Mouse (Mus musculus) intestine, embryonic 16.5 days (tissue): ENCODE data around the gene Nlgn1. TPM values are rescaled to one million over a fixed set of nuclear protein-coding genes. Genes with fewer than 3 reads are reported as not detected.
A peak's percentile ranks its signal among the peaks of the same experiment; 100 is the strongest.

Experiments used
- ATAC-seq: fragments of 200-750 bp; cut with Nextera tagmentation; 2 replicates; pipeline ENCODE4 v1.8.0; 2017; ENCODE audit warnings: moderate TSS enrichment, moderate library complexity
- H3K27ac ChIP-seq: fragments of 300-500 bp; sonication (generic); 2 replicates; pipeline ENCODE4 v1.5.1; 2014; ENCODE audit warnings: mild to moderate bottlenecking, low read length
- H3K27me3 ChIP-seq: fragments of 300-500 bp; sonication (generic); replicated peaks from 2 replicates; pipeline ENCODE4 v1.6.1; 2014; ENCODE audit warnings: low read length, control low read depth, mixed read lengths; ENCODE audit not compliant: control insufficient read depth, insufficient read depth
- H3K36me3 ChIP-seq: fragments of 300-500 bp; sonication (generic); 2 replicates; pipeline ENCODE4 v1.6.1; 2014; ENCODE audit warnings: low read length, control low read depth; ENCODE audit not compliant: control insufficient read depth, insufficient read depth
- H3K4me1 ChIP-seq: fragments of 300-500 bp; sonication (generic); 2 replicates; pipeline ENCODE4 v1.6.1; 2014; ENCODE audit warnings: low read length, control low read depth, mixed read lengths; ENCODE audit not compliant: control insufficient read depth, insufficient read depth
- H3K4me2 ChIP-seq: fragments of 300-500 bp; sonication (generic); 2 replicates; pipeline ENCODE4 v1.6.1; 2014; ENCODE audit warnings: low read depth, low read length, control low read depth
- H3K4me3 ChIP-seq: fragments of 300-500 bp; sonication (generic); 2 replicates; pipeline ENCODE4 v1.5.1; 2014; ENCODE audit warnings: mild to moderate bottlenecking, low read length
- H3K9ac ChIP-seq: fragments of 300-500 bp; sonication (generic); 2 replicates; pipeline ENCODE4 v1.6.1; 2014; ENCODE audit warnings: low read depth, low read length
- H3K9me3 ChIP-seq: fragments of 300-500 bp; sonication (generic); 2 replicates; pipeline ENCODE4 v1.6.1; 2016; ENCODE audit warnings: low read length, control low read depth; ENCODE audit not compliant: control insufficient read depth
- WGBS: fragments of 180-500 bp; shearing (Covaris S2); extraction: QIAGEN DNeasy Blood & Tissue Kit; methylation state at CpG from one replicate; pipeline ENCODE4 v1.1.7; 2014; 5-methylcytosine and 5-hydroxymethylcytosine counted together
- polyA plus RNA-seq: library from polyadenylated mRNA; unstranded; fragments of >200 nt; fragmentation: Nextera tagmentation; extraction: Ambion mirVana; gene quantifications from 2 replicates; pipeline ENCODE4 v1.2.1, GENCODE M21; 2015

Nlgn1 gene
- polyA plus RNA-seq: 1.2 and 1.6 TPM in 2 replicates

GRCm38 (mm10) chr3:26332400-26333238, at the start of gene Nlgn1:
Gene Nlgn1, minus strand, starts transcription at chr3:26332460.
- H3K9me3 ChIP-seq: no peaks in the 10 kb centered on the region
- H3K36me3 ChIP-seq: no peaks in the 10 kb centered on the region
- H3K4me3 ChIP-seq: peak within 1 kb of the TSS; percentile 56
- H3K9ac ChIP-seq: peak within 1 kb of the TSS; percentile 62
- H3K4me1 ChIP-seq: peaks cover 4% of the 10 kb centered on the region; the same call in 1 of the 2 replicates
- H3K27ac ChIP-seq: no peak within 1 kb of the TSS
- peaks cover 23% of the 10 kb centered on the region for H3K27me3 ChIP-seq
- no peak for ATAC-seq
- peak within 1 kb of the TSS; percentile 87 for H3K4me2 ChIP-seq
- WGBS: 2% methylated on average over 14 of the region's 14 CpGs

GRCm38 (mm10) chr3:26378272-26378671, 46.0 kb upstream of the Nlgn1 start:
- no peaks in the 10 kb centered on the region for H3K27me3 ChIP-seq
- H3K9me3 ChIP-seq: no peaks in the 10 kb centered on the region
- H3K27ac ChIP-seq: no peak overlapping the region
- no peak overlapping the region for H3K4me2 ChIP-seq
- no peaks in the 10 kb centered on the region for H3K36me3 ChIP-seq
- ATAC-seq: no peak
- no peak overlapping the region for H3K9ac ChIP-seq
- H3K4me1 ChIP-seq: no peaks in the 10 kb centered on the region
- WGBS: 70% methylated on average over 2 of the region's 2 CpGs
- no peak overlapping the region for H3K4me3 ChIP-seq

GRCm38 (mm10) chr3:26355082-26355481, 22.8 kb upstream of the Nlgn1 start:
- Histone ChIP-seq H3K9ac (no peak overlapping the region), H3K9me3 (no peaks in the 10 kb centered on the region), H3K36me3 (no peaks in the 10 kb centered on the region), H3K4me1 (no peaks in the 10 kb centered on the region), H3K4me2 (no peak overlapping the region), H3K27ac (no peak overlapping the region), H3K27me3 (no peaks in the 10 kb centered on the region), H3K4me3 (no peak overlapping the region)
- no peak for ATAC-seq
- 84% methylated on average over 5 of the region's 5 CpGs for WGBS

GRCm38 (mm10) chr3:26354483-26355030, 22.3 kb upstream of the Nlgn1 start:
- 75% methylated on average over 5 of the region's 5 CpGs for WGBS
- no peak for ATAC-seq

GRCm38 (mm10) chr3:26337495-26337894, 5.2 kb upstream of the Nlgn1 start:
- H3K4me3 ChIP-seq: no peak overlapping the region
- H3K4me2 ChIP-seq: no peak overlapping the region
- ATAC-seq: no peak
- no peak overlapping the region for H3K9ac ChIP-seq
- no peak overlapping the region for H3K27ac ChIP-seq
- no peaks in the 10 kb centered on the region for H3K36me3 ChIP-seq
- H3K9me3 ChIP-seq: no peaks in the 10 kb centered on the region
- WGBS: 63% methylated on average over 2 of the region's 2 CpGs
- peaks cover 13% of the 10 kb centered on the region for H3K27me3 ChIP-seq
- no peaks in the 10 kb centered on the region for H3K4me1 ChIP-seq

More at GRCm38 (mm10) chr3:26354483-26355030, 22.3 kb upstream of the Nlgn1 start:
- Histone ChIP-seq H3K4me3 (no peak overlapping the region), H3K9me3 (no peaks in the 10 kb centered on the region), H3K4me1 (no peaks in the 10 kb centered on the region), H3K4me2 (no peak overlapping the region), H3K27ac (no peak overlapping the region), H3K36me3 (no peaks in the 10 kb centered on the region), H3K27me3 (no peaks in the 10 kb centered on the region), H3K9ac (no peak overlapping the region)

- Histone ChIP-seq H3K27ac (no peak overlapping the region), H3K36me3 (no peaks in the 10 kb centered on the region), H3K9ac (peak overlapping the region; percentile 62), H3K27me3 (peaks cover 23% of the 10 kb centered on the region), H3K4me1 (peaks cover 4% of the 10 kb centered on the region; the same call in 1 of the 2 replicates), H3K4me2 (peak overlapping the region; percentile 87), H3K9me3 (no peaks in the 10 kb centered on the region), H3K4me3 (peak overlapping the region; percentile 54)
- WGBS: under 1% methylated on average over 40 of the region's 41 CpGs
- peak; percentile 56 for ATAC-seq
These were observed 1.1 kb upstream of the Nlgn1 start for GRCm38 (mm10) chr3:26333239-26333811.

- H3K27ac ChIP-seq: peak overlapping the region; percentile 9; the same call in 1 of the 2 replicates
- H3K4me1 ChIP-seq: peaks cover 4% of the 10 kb centered on the region; the same call in 1 of the 2 replicates
- H3K27me3 ChIP-seq: peaks cover 23% of the 10 kb centered on the region
- H3K9me3 ChIP-seq: no peaks in the 10 kb centered on the region
- H3K4me3 ChIP-seq: peak overlapping the region; percentile 56
- H3K36me3 ChIP-seq: no peaks in the 10 kb centered on the region
- peak overlapping the region; percentile 60 for H3K9ac ChIP-seq
- H3K4me2 ChIP-seq: peak overlapping the region; percentile 82
- under 1% methylated on average over 59 of the region's 60 CpGs for whole genome bisulfite sequencing
- ATAC-seq: peak; percentile 74
These were observed 841 bp downstream of the Nlgn1 start for GRCm38 (mm10) chr3:26331177-26332061.

- no peak for ATAC-seq
- H3K4me2 ChIP-seq: peak overlapping the region; percentile 82
- H3K27ac ChIP-seq: peak overlapping the region; percentile 9; the same call in 1 of the 2 replicates
- peaks cover 23% of the 10 kb centered on the region for H3K27me3 ChIP-seq
- H3K9ac ChIP-seq: peak overlapping the region; percentile 60; the same call in 1 of the 2 replicates
- H3K4me1 ChIP-seq: peaks cover 4% of the 10 kb centered on the region; the same call in 1 of the 2 replicates
- no peaks in the 10 kb centered on the region for H3K9me3 ChIP-seq
- WGBS: 11% methylated on average over 9 of the region's 9 CpGs
- H3K4me3 ChIP-seq: peak overlapping the region; percentile 56
- no peaks in the 10 kb centered on the region for H3K36me3 ChIP-seq
These were observed 1.4 kb downstream of the Nlgn1 start for GRCm38 (mm10) chr3:26330863-26331176.
